ENCODE assay signal across 24 mouse cellular contexts in the genomic region with DNA sequence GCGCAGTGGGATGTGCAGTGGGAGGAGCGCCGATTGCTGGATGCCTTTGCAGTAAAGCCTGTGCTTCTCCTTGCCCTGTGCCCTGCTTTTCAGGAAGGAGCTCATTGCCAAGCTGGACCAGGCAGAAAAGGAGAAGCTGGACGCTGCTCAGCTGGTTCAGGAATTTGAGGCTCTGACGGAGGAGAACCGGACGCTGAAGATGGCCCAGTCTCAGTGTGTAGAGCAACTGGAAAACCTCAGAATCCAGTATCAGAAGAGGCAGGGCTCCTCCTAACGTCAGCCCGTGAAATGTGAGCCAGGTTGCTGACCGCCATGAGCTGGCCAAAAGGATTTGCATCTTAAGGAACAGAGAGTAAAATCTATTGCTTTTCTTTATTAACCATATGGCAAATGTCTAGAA. TPM values are rescaled to one million over a fixed set of nuclear protein-coding genes. Genes with fewer than 3 reads are reported as not detected.
DNase-seq lines count a peak whose midpoint lies in the region; ATAC-seq and TF ChIP-seq lines count a peak whose summit lies in the region.
"Had no signal": no experiment of that assay in that cellular context is flagged by ENCODE, and none has a peak within 500 bp of the region (broad histone marks: within the 10 kb centered on the region; RNA-seq: fewer than 3 reads in every experiment).

No protein-coding gene starts in this region.

- TF ChIP-seq CTCF in kidney, adult 2 months (conservative IDR thresholded peaks at IDR 0.05; ENCODE audit: insufficient read depth, insufficient read length, low read depth, low read length), result no peak

- H3K4me1 ChIP-seq in kidney, adult 2 months (ENCODE audit: control insufficient read depth, insufficient read depth, low read length), result peaks cover 4% of the 10 kb centered on the region; the same call in 1 of the 2 replicates
- H3K4me1 ChIP-seq in megakaryocyte, embryonic 14.5 days, result peaks cover 11% of the 10 kb centered on the region
- H3K4me1 ChIP-seq: hindbrain, embryonic 13.5 days; neural tube, embryonic 12.5 days had no signal

- no peak for TF ChIP-seq POLR2A in kidney, adult 2 months (IDR thresholded peaks at IDR 0.05; ENCODE audit: low read depth, low read length)

- no peak overlapping the region for H3K27ac ChIP-seq in kidney, adult 2 months (ENCODE audit: insufficient read depth, low read depth, low read length)
- H3K27ac ChIP-seq: forebrain, embryonic 13.5 days; heart, embryonic 10.5 days; hindbrain, embryonic 13.5 days; liver, embryonic 14.5 days; midbrain, embryonic 12.5 days; neural tube, embryonic 12.5 days had no signal

- ATAC-seq in granulocyte monocyte progenitor cell, adult 5-6 weeks (replicated peaks; ENCODE audit: poor library complexity, severe bottlenecking), result peak; percentile 21; the same call in 1 of the 2 replicates
- ATAC-seq: CD4-positive, CD25-positive, alpha-beta regulatory T cell, adult 4 months; forebrain, embryonic 13.5 days; inflammation-experienced regulatory T-cells, adult 6 months; Patski had no signal

- no peaks in the 10 kb centered on the region for H3K27me3 ChIP-seq in kidney, adult 2 months (replicated peaks; ENCODE audit: control insufficient read depth, insufficient read depth, low read length)
- H3K27me3 ChIP-seq in megakaryocyte, embryonic 14.5 days (replicated peaks), result peaks cover 2% of the 10 kb centered on the region
- H3K27me3 ChIP-seq: forebrain, embryonic 13.5 days; hindbrain, embryonic 13.5 days; midbrain, embryonic 12.5 days; neural tube, embryonic 12.5 days; Patski had no signal

- 47% methylated on average over 10 of the region's 10 CpGs for WGBS in kidney, adult 2 months

- H3K4me3 ChIP-seq in kidney, adult 2 months (ENCODE audit: insufficient read depth, low read depth, low read length), result no peak overlapping the region
- peak overlapping the region; percentile 64 for H3K4me3 ChIP-seq in megakaryocyte, embryonic 14.5 days (replicated peaks)
- H3K4me3 ChIP-seq: forebrain, embryonic 13.5 days; heart, embryonic 10.5 days; hindbrain, embryonic 13.5 days; midbrain, embryonic 12.5 days; neural tube, embryonic 12.5 days had no signal

- peak; percentile 25 to 26 for DNase-seq in cerebellum, postnatal 10 days
- no peak for DNase-seq in cerebellum, postnatal 36 days
- peak; percentile 27 for DNase-seq in kidney, adult 2 months
- DNase-seq in kidney, adult 18-20 months, result no peak
- DNase-seq in right cerebral cortex, postnatal 36 days (ENCODE audit: low spot score in 2 of 2), result no peak
- no peak for DNase-seq in adipocyte (ENCODE audit: low spot score)
- DNase-seq: adrenal gland, postnatal 25 days; cerebellum, adult 11 months; gastrocnemius, postnatal 36 days; layer of hippocampus, postnatal 36 days; thymus, postnatal 36 days had no signal

- H3K36me3 ChIP-seq in kidney, adult 2 months (ENCODE audit: control insufficient read depth, insufficient read depth, low read length), result no peaks in the 10 kb centered on the region
- H3K36me3 ChIP-seq in megakaryocyte, embryonic 14.5 days (replicated peaks; ENCODE audit: low read length), result peaks cover 3% of the 10 kb centered on the region
- H3K36me3 ChIP-seq: heart, embryonic 10.5 days; hindbrain, embryonic 13.5 days; midbrain, embryonic 12.5 days; neural tube, embryonic 12.5 days had no signal

- peaks cover 20% of the 10 kb centered on the region for H3K9me3 ChIP-seq in megakaryocyte, embryonic 14.5 days
- H3K9me3 ChIP-seq: forebrain, embryonic 13.5 days; heart, embryonic 10.5 days; hindbrain, embryonic 13.5 days; midbrain, embryonic 12.5 days; neural tube, embryonic 12.5 days had no signal

RNA-seq across cellular contexts. Expression of gene Map3k7cl, which starts 41.0 kb away (rescaled TPM):
- polyA plus RNA-seq in kidney, adult 2 months (2012; rRNA removed), result 33.0 and 37.0 TPM in 2 replicates
- total RNA-seq in granulocyte monocyte progenitor cell, adult 5-6 weeks (2014; fragmentation: Nextera tagmentation), result not detected in 2 replicates
- not detected in 2 replicates for total RNA-seq in granulocyte monocyte progenitor cell, adult 5-6 weeks (2017)
- polyA plus RNA-seq in megakaryocyte, embryonic 14.5 days (2012; ENCODE audit: insufficient read depth, low replicate concordance), result not detected in 2 replicates
- total RNA-seq: ES-E14 had no signal
- polyA plus RNA-seq: CD4-positive, CD25-positive, alpha-beta regulatory T cell, adult 4 months; embryonic facial prominence, embryonic 11.5 days; heart, embryonic 10.5 days; inflammation-experienced regulatory T-cells, adult 6 months; midbrain, embryonic 12.5 days; neural tube, embryonic 12.5 days had no signal

Comparison
In these comparisons a context has a peak if more than half of its experiments do, and no peak if none do; other contexts are left out.
1. DNase-seq: peak in cerebellum, postnatal 10 days (2 of 2) and kidney, adult 2 months (single experiment); none in cerebellum, postnatal 36 days (0 of 2), kidney, adult 18-20 months (single experiment), right cerebral cortex, postnatal 36 days (0 of 2) and adipocyte (single experiment).
2. RNA of gene Map3k7cl, which starts 41.0 kb away (polyA plus RNA-seq): 33.0 to 37.0 TPM in kidney, adult 2 months; not detected in megakaryocyte, embryonic 14.5 days; every median in the first group is over 10 times any median in the second.